Mouse (Mus musculus) olfactory bulb, adult 2 months (tissue): Measurements from ENCODE around the gene Omt2a. TPM values are rescaled to one million over a fixed set of nuclear protein-coding genes. Genes with fewer than 3 reads are reported as not detected.
A peak's percentile ranks its signal among the peaks of the same experiment; 100 is the strongest.
"Not testable (repeated sequence)": the region's sequence is repeated elsewhere in the genome, so short reads cannot be mapped to it uniquely, and the experiment has no call there.

Experiments
- H3K27ac ChIP-seq: fragments of 200-500 bp; 2 replicates; pipeline ENCODE4 v1.5.1; 2012; ENCODE audit warnings: low read depth, low read length; ENCODE audit not compliant: insufficient read depth
- H3K4me1 ChIP-seq: fragments of 200-500 bp; 2 replicates; pipeline ENCODE4 v1.6.1; 2012; ENCODE audit warnings: low read length; ENCODE audit not compliant: control insufficient read depth, insufficient read depth
- H3K4me3 ChIP-seq: fragments of 200-500 bp; 2 replicates; pipeline ENCODE4 v1.5.1; 2012; ENCODE audit warnings: mild to moderate bottlenecking, low read depth, low read length, moderate library complexity; ENCODE audit not compliant: insufficient read depth
- CTCF ChIP-seq: fragments of 200-500 bp; IDR thresholded peaks from 2 replicates; pipeline ENCODE4 v1.5.1; 2012; ENCODE audit warnings: low read depth, mild to moderate bottlenecking, low read length, moderate library complexity; ENCODE audit not compliant: insufficient read depth
- WGBS: fragments of 180-500 bp; shearing (Covaris S2); methylation state at CpG from one replicate; pipeline ENCODE4 v1.1.7; 2018; 5-methylcytosine and 5-hydroxymethylcytosine counted together
- polyA plus RNA-seq: library from polyadenylated mRNA; stranded (reverse); fragments of >200 nt; gene quantifications from 2 replicates; pipeline ENCODE4 v1.2.4, GENCODE M21; 2012; ENCODE audit warnings: low replicate concordance; ENCODE audit not compliant: missing spikeins, insufficient read depth, insufficient read length

The Omt2a gene
- polyA plus RNA-seq, 1 experiment = not detected

DNA sequence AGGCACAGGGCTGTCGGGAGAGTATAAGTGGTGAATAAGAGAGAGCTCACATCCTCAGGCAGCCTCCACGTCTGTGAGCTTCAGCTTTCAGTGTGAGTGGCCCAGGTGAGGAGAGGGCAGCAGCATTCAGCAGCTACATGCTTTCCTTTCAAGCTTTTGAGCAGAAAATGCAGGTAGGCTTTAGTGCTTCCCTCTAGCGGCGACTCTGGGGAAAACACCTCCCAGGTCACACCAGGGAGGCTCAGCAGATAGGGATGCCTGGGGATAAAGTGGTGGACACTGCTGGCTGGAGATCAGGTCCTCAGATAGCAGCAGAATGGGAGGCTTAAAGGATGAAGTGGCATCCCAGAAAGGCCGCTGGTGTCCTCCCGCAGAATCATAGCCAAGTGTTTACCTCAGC, 18.5 kb downstream of the Omt2a start:
- H3K4me1 ChIP-seq, H3K27ac ChIP-seq, H3K4me3 ChIP-seq: not testable (repeated sequence)
- 18% methylated on average over 6 of the region's 6 CpGs for WGBS
- peak; percentile 42; the same call in 1 of the 2 replicates for TF ChIP-seq CTCF

GRCm38 (mm10) chr9:78294781-78295180, 19.8 kb downstream of the Omt2a start:
- not testable (repeated sequence) for H3K4me3 ChIP-seq, H3K4me1 ChIP-seq, H3K27ac ChIP-seq
- WGBS = 77% methylated on average over 7 of the region's 7 CpGs

DNA sequence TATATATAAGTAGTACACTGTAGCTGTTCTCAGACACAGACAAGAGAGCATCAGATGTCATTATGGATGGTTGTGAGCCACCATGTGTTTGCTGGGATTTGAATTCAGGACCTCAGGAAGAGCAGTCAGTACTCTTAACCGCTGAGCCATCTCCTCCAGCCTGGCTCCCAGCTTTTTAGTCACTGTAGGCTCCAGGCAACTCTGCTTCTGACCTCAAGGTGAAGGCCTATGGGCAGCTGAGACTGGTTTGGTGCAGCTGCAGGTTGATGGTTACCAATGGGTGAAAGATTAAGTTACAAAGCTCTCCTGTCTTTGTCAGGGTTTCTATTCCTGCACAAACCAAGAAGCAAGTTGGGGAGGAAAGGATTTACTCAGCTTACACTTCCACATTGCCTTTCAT, 20.9 kb downstream of the Omt2a start:
- 67% methylated on average over 1 of the region's 1 CpGs for WGBS
- H3K27ac ChIP-seq, H3K4me1 ChIP-seq, H3K4me3 ChIP-seq: not testable (repeated sequence)

GRCm38 (mm10) chr9:78292462-78292861, 22.1 kb downstream of the Omt2a start:
- WGBS = 89% methylated on average over 8 of the region's 8 CpGs
- not testable (repeated sequence) for H3K27ac ChIP-seq, H3K4me3 ChIP-seq, H3K4me1 ChIP-seq

- not testable (repeated sequence) for H3K27ac ChIP-seq, H3K4me1 ChIP-seq, H3K4me3 ChIP-seq
- 83% methylated on average over 3 of the region's 3 CpGs for WGBS
Measured at GRCm38 (mm10) chr9:78289723-78290122, 24.9 kb downstream of the Omt2a start, which contains the start of gene Gm10639. Gene Gm10639 (plus strand): TSS chr9:78289923.

- WGBS = 87% methylated on average over 1 of the region's 1 CpGs
- not testable (repeated sequence) for H3K4me1 ChIP-seq, H3K27ac ChIP-seq, H3K4me3 ChIP-seq
Measured at GRCm38 (mm10) chr9:78289063-78289462, 25.5 kb downstream of the Omt2a start.

GRCm38 (mm10) chr9:78282002-78282711, 32.4 kb downstream of the Omt2a start:
- not testable (repeated sequence) for H3K4me3 ChIP-seq, H3K27ac ChIP-seq, H3K4me1 ChIP-seq
- 86% methylated on average over 4 of the region's 4 CpGs for WGBS

DNA sequence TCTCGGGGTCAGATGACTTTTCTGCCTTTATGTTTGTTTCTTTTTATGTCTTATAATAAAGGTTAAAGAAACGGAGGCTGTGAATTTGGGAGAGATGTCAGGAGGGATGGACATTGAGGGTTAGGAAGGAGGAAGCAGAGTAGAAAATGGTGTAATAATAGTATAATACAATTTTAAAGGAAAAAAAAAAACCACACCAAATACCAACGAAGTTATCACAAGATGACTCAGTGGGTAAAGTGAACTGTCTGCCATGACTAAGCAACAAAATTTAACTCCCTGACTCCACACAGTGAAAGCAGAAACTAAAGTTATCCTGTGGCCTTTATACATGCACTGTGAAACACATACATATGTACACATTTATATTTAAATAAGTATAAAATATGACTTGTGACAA, 43.7 kb downstream of the Omt2a start:
- H3K4me1 ChIP-seq, H3K4me3 ChIP-seq, H3K27ac ChIP-seq: not testable (repeated sequence)
- 76% methylated on average over 3 of the region's 3 CpGs for WGBS

Other genes starting within 250 kb of the Omt2a start
- not detected in 2 replicates for gene Fbxo9, start 205.7 kb downstream of the Omt2a start, polyA plus RNA-seq
- gene Ick, start 205.6 kb downstream of the Omt2a start, polyA plus RNA-seq = not detected in 2 replicates
- gene Gsta4, start 132.0 kb downstream of the Omt2a start, polyA plus RNA-seq = not detected in 2 replicates
- not detected in 2 replicates for gene Gsta1, start 84.1 kb downstream of the Omt2a start, polyA plus RNA-seq
- gene Gm3776, start 57.7 kb downstream of the Omt2a start, polyA plus RNA-seq = not detected in 2 replicates
- gene Gm10639, start 24.9 kb downstream of the Omt2a start, polyA plus RNA-seq = not detected in 2 replicates
- not detected in 2 replicates for gene Omt2b, start 12.8 kb upstream of the Omt2a start, polyA plus RNA-seq
- gene Gsta2, start 41.0 kb upstream of the Omt2a start, polyA plus RNA-seq = not detected in 2 replicates
- not detected in 2 replicates for gene Dppa5a, start 53.4 kb upstream of the Omt2a start, polyA plus RNA-seq
- not detected in 2 replicates for gene Ooep, start 63.9 kb upstream of the Omt2a start, polyA plus RNA-seq
- not detected in 2 replicates for gene Ddx43, start 81.0 kb upstream of the Omt2a start, polyA plus RNA-seq
- gene Cgas, start 128.4 kb upstream of the Omt2a start, polyA plus RNA-seq = not detected in 2 replicates
- gene Mto1, start 133.4 kb upstream of the Omt2a start, polyA plus RNA-seq = not detected in 2 replicates
- not detected in 2 replicates for gene Gm17324, start 134.0 kb upstream of the Omt2a start, polyA plus RNA-seq
- 5,304 and 7,068 TPM in 2 replicates for gene Eef1a1, start 174.4 kb upstream of the Omt2a start, polyA plus RNA-seq